Mouse (Mus musculus) forelimb bud, embryonic 11.5 days (tissue): ENCODE results near the gene Hist1h2ak.

ENCODE experiments used
- DNase-seq: peaks from one replicate; pipeline ENCODE4 v3.0.0-alpha.2; 2012; ENCODE audit warnings: low read depth, low spot score

Hist1h2ak gene

GRCm38 (mm10) chr13:21721757-21722372 is 31.8 kb downstream of the Hist1h2ak start, which contains the start of gene Hist1h2bm:
Gene Hist1h2bm, plus strand, starts transcription at chr13:21722044.
- peak; percentile 95 for DNase-seq

- peak; percentile 43 for DNase-seq
Observed at GRCm38 (mm10) chr13:21721107-21721756, 32.4 kb downstream of the Hist1h2ak start.

GRCm38 (mm10) chr13:21718381-21719080 is 35.1 kb downstream of the Hist1h2ak start:
- peak; percentile 55 for DNase-seq

- DNase-seq = peak; percentile 96
Observed at GRCm38 (mm10) chr13:21717397-21718357, 36.0 kb downstream of the Hist1h2ak start, which contains the start of gene Hist1h3h. Gene Hist1h3h, plus strand, starts transcription at chr13:21717659.

- peak; percentile 77 for DNase-seq
Observed at GRCm38 (mm10) chr13:21716540-21717391, 36.9 kb downstream of the Hist1h2ak start.

GRCm38 (mm10) chr13:21715864-21716539 is 37.6 kb downstream of the Hist1h2ak start, which contains the start of the genes Hist1h2bl and Hist1h2ai:
Gene Hist1h2bl, minus strand, starts transcription at chr13:21716143.
Gene Hist1h2ai, plus strand, starts transcription at chr13:21716422.
- DNase-seq = peak; percentile 96

GRCm38 (mm10) chr13:21715131-21715863 is 38.3 kb downstream of the Hist1h2ak start:
- DNase-seq = peak; percentile 47

GRCm38 (mm10) chr13:21714725-21715124 is 38.9 kb downstream of the Hist1h2ak start:
- DNase-seq = peak; percentile 79

GRCm38 (mm10) chr13:21711698-21712097 is 41.9 kb downstream of the Hist1h2ak start:
- no peak for DNase-seq

- DNase-seq = peak; percentile 81
Observed at GRCm38 (mm10) chr13:21710821-21711525, 42.7 kb downstream of the Hist1h2ak start.

- peak; percentile 87 for DNase-seq
Observed at GRCm38 (mm10) chr13:21710031-21710711, 43.5 kb downstream of the Hist1h2ak start.

GRCm38 (mm10) chr13:21706669-21707068 is 47.0 kb downstream of the Hist1h2ak start:
- DNase-seq = no peak
